Mouse (Mus musculus) retina, postnatal 1 day (tissue): ENCODE measurements around the gene Efna2.

ENCODE experiments used
- DNase-seq: peaks from one replicate; pipeline ENCODE4 v3.0.0-alpha.2; 2012

Efna2 gene

GRCm38 (mm10) chr10:80170052-80170451 lies 9.2 kb upstream of the Efna2 start:
- no peak for DNase-seq

- no peak for DNase-seq
These were observed 8.7 kb upstream of the Efna2 start for GRCm38 (mm10) chr10:80170601-80171021.

- DNase-seq, result no peak
These were observed 8.0 kb upstream of the Efna2 start for GRCm38 (mm10) chr10:80171252-80171651.

GRCm38 (mm10) chr10:80171760-80172526 lies 7.3 kb upstream of the Efna2 start:
- peak; percentile 43 for DNase-seq

GRCm38 (mm10) chr10:80172527-80173292 lies 6.6 kb upstream of the Efna2 start, which contains the start of gene 1600002K03Rik:
Gene 1600002K03Rik (plus strand): TSS chr10:80172944.
- peak; percentile 92 for DNase-seq

GRCm38 (mm10) chr10:80173358-80173757 lies 5.9 kb upstream of the Efna2 start:
- no peak for DNase-seq

- no peak for DNase-seq
These were observed 5.2 kb upstream of the Efna2 start for GRCm38 (mm10) chr10:80173955-80174640.

GRCm38 (mm10) chr10:80174705-80175104 lies 4.6 kb upstream of the Efna2 start:
- peak; percentile 76 for DNase-seq

- DNase-seq, result peak; percentile 79
These were observed 3.6 kb upstream of the Efna2 start for GRCm38 (mm10) chr10:80175536-80176269.

GRCm38 (mm10) chr10:80176270-80176834 lies 2.9 kb upstream of the Efna2 start:
- no peak for DNase-seq

GRCm38 (mm10) chr10:80177441-80178279 lies 1.6 kb upstream of the Efna2 start:
- DNase-seq, result no peak

GRCm38 (mm10) chr10:80180288-80180687 lies 1.0 kb downstream of the Efna2 start:
- DNase-seq, result no peak

- no peak for DNase-seq
These were observed 1.5 kb downstream of the Efna2 start for GRCm38 (mm10) chr10:80180823-80181222.

GRCm38 (mm10) chr10:80182547-80182946 lies 3.3 kb downstream of the Efna2 start:
- DNase-seq, result no peak

- DNase-seq, result no peak
These were observed 7.4 kb downstream of the Efna2 start for GRCm38 (mm10) chr10:80186649-80187048.

- DNase-seq, result no peak
These were observed 8.5 kb downstream of the Efna2 start for GRCm38 (mm10) chr10:80187739-80188138.

- no peak for DNase-seq
These were observed 9.3 kb downstream of the Efna2 start for GRCm38 (mm10) chr10:80188453-80189024.

- peak; percentile 76 for DNase-seq
These were observed 10.7 kb downstream of the Efna2 start for GRCm38 (mm10) chr10:80189999-80190398.

GRCm38 (mm10) chr10:80190491-80191051 lies 11.3 kb downstream of the Efna2 start:
- peak; percentile 92 for DNase-seq

- no peak for DNase-seq
These were observed 14.7 kb downstream of the Efna2 start for GRCm38 (mm10) chr10:80193976-80194375.

GRCm38 (mm10) chr10:80194441-80194840 lies 15.2 kb downstream of the Efna2 start:
- peak; percentile 63 for DNase-seq
